Mouse (Mus musculus): Measurements from ENCODE around the gene P3h1. TPM values are rescaled to one million over a fixed set of nuclear protein-coding genes. Genes with fewer than 3 reads are reported as not detected.

Gene P3h1
- polyA plus RNA-seq, 1 experiment = 42.4 TPM

- no peak overlapping the region for H3K4me3 ChIP-seq
- peak overlapping the region; percentile 12 for H3K4me2 ChIP-seq (ENCODE audit: low read depth)
- H3ac ChIP-seq (ENCODE audit: control insufficient read depth, insufficient read length) = no peak overlapping the region
- TF ChIP-seq CEBPB (IDR thresholded peaks at IDR 0.05; ENCODE audit: insufficient read depth, poor library complexity, severe bottlenecking) (no peak), POLR2A (IDR thresholded peaks at IDR 0.05; ENCODE audit: insufficient read length, low read depth) (no peak)
- H3K36me3 ChIP-seq (ENCODE audit: control insufficient read depth, insufficient read depth) = no peaks in the 10 kb centered on the region
- no peaks in the 10 kb centered on the region for H3K79me2 ChIP-seq (ENCODE audit: control insufficient read depth, insufficient read depth)
- peaks cover 5% of the 10 kb centered on the region for H3K27me3 ChIP-seq (ENCODE audit: control insufficient read depth, insufficient read depth, insufficient read length)
These were observed 19.5 kb downstream of the P3h1 start for GRCm38 (mm10) chr4:119252025-119252808.

DNA sequence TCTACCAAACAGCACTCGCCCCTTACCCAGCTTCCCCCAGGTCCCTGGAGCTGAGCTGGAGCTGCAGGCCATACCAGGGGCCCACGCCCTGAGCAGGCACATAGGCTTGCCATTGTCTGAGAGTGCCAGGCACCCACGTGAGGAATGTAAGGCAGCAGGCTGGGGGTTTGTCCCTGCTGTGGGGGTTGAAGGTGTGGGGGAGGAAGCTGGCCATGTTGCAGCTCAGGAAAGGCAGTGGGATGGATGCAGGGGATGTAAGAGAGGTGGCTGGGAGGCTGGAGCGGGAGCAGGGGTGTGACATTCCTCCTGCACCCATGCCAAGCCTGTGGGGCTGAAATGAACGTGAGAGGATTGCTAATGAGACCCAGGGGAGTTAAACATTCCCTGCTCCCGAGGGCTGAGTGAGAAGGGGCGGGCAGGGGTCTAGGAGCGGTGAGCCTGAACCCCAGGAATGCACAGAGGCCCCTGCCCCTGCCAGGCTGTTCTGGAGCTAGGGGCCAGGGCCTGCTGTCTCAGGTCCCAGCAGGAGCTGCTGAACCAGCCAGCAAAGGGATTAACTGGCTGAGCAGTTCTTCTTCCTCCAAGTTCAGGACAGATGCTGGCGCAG is 21.4 kb downstream of the P3h1 start:
- Histone ChIP-seq H3K27me3 (ENCODE audit: control insufficient read depth, insufficient read depth, insufficient read length) (peaks cover 5% of the 10 kb centered on the region), H3K4me3 (no peak overlapping the region), H3K79me2 (ENCODE audit: control insufficient read depth, insufficient read depth) (no peaks in the 10 kb centered on the region), H3K4me2 (ENCODE audit: low read depth) (no peak overlapping the region), H3K36me3 (ENCODE audit: control insufficient read depth, insufficient read depth) (no peaks in the 10 kb centered on the region), H3ac (ENCODE audit: control insufficient read depth, insufficient read length) (no peak overlapping the region)
- no peak for TF ChIP-seq REST (IDR thresholded peaks at IDR 0.05; ENCODE audit: insufficient read depth, insufficient read length)
- no peak for TF ChIP-seq MAX (IDR thresholded peaks at IDR 0.05; ENCODE audit: low read depth)
- TF ChIP-seq CEBPB (IDR thresholded peaks at IDR 0.05; ENCODE audit: insufficient read depth, poor library complexity, severe bottlenecking) = no peak
- TF ChIP-seq POLR2A (IDR thresholded peaks at IDR 0.05; ENCODE audit: insufficient read length, low read depth) = no peak
- TF ChIP-seq TCF3 (IDR thresholded peaks at IDR 0.05; ENCODE audit: insufficient read length, low read depth) = no peak
- TF ChIP-seq SRF (IDR thresholded peaks at IDR 0.05; ENCODE audit: control insufficient read depth, insufficient read length, low read depth) = no peak
- TF ChIP-seq MYOG (IDR thresholded peaks at IDR 0.05; ENCODE audit: control insufficient read depth in 1 of 3, insufficient read depth in 1 of 3, insufficient read length in 2 of 3, low read depth in 2 of 3) = no peak
- TF ChIP-seq POLR2AphosphoS2 (IDR thresholded peaks at IDR 0.05; ENCODE audit: insufficient read length, low read depth) = no peak
- TF ChIP-seq E2F4 (IDR thresholded peaks at IDR 0.05; ENCODE audit: insufficient read depth) = no peak
- TF ChIP-seq TCF12 (IDR thresholded peaks at IDR 0.05; ENCODE audit: insufficient read depth, poor library complexity, severe bottlenecking) = no peak
- TF ChIP-seq MYOD1 (IDR thresholded peaks at IDR 0.05; ENCODE audit: control insufficient read depth in 1 of 3, insufficient read length in 2 of 3, low read depth in 2 of 3) = no peak
- no peak for TF ChIP-seq USF1 (IDR thresholded peaks at IDR 0.05; ENCODE audit: low read depth)

- Histone ChIP-seq H3ac (ENCODE audit: control insufficient read depth, insufficient read length) (no peak within 1 kb of the TSS), H3K4me3 (no peak within 1 kb of the TSS), H3K27me3 (ENCODE audit: control insufficient read depth, insufficient read depth, insufficient read length) (peaks cover 5% of the 10 kb centered on the region), H3K4me2 (ENCODE audit: low read depth) (no peak within 1 kb of the TSS), H3K79me2 (ENCODE audit: control insufficient read depth, insufficient read depth) (no peaks in the 10 kb centered on the region), H3K36me3 (ENCODE audit: control insufficient read depth, insufficient read depth) (no peaks in the 10 kb centered on the region)
- TF ChIP-seq USF1 (IDR thresholded peaks at IDR 0.05; ENCODE audit: low read depth) (no peak), MYOD1 (IDR thresholded peaks at IDR 0.05; ENCODE audit: control insufficient read depth in 1 of 3, insufficient read length in 2 of 3, low read depth in 2 of 3) (no peak), E2F4 (IDR thresholded peaks at IDR 0.05; ENCODE audit: insufficient read depth) (no peak), CEBPB (IDR thresholded peaks at IDR 0.05; ENCODE audit: insufficient read depth, poor library complexity, severe bottlenecking) (no peak), POLR2A (IDR thresholded peaks at IDR 0.05; ENCODE audit: insufficient read length, low read depth) (no peak), TCF3 (IDR thresholded peaks at IDR 0.05; ENCODE audit: insufficient read length, low read depth) (no peak), SRF (IDR thresholded peaks at IDR 0.05; ENCODE audit: control insufficient read depth, insufficient read length, low read depth) (no peak), MAX (IDR thresholded peaks at IDR 0.05; ENCODE audit: low read depth) (no peak), REST (IDR thresholded peaks at IDR 0.05; ENCODE audit: insufficient read depth, insufficient read length) (no peak), TCF12 (IDR thresholded peaks at IDR 0.05; ENCODE audit: insufficient read depth, poor library complexity, severe bottlenecking) (no peak), MYOG (IDR thresholded peaks at IDR 0.05; ENCODE audit: control insufficient read depth in 1 of 3, insufficient read depth in 1 of 3, insufficient read length in 2 of 3, low read depth in 2 of 3) (no peak), POLR2AphosphoS2 (IDR thresholded peaks at IDR 0.05; ENCODE audit: insufficient read length, low read depth) (no peak)
These were observed 22.6 kb downstream of the P3h1 start, which contains the start of gene Cldn19 for GRCm38 (mm10) chr4:119255351-119255750. Cldn19 (plus strand) TSS chr4:119255414.

- Histone ChIP-seq H3K79me2 (ENCODE audit: control insufficient read depth, insufficient read depth) (no peaks in the 10 kb centered on the region), H3K4me2 (ENCODE audit: low read depth) (no peak overlapping the region), H3K4me3 (no peak overlapping the region), H3K27me3 (ENCODE audit: control insufficient read depth, insufficient read depth, insufficient read length) (peaks cover 5% of the 10 kb centered on the region), H3K36me3 (ENCODE audit: control insufficient read depth, insufficient read depth) (no peaks in the 10 kb centered on the region), H3ac (ENCODE audit: control insufficient read depth, insufficient read length) (no peak overlapping the region)
- TF ChIP-seq MYOG (IDR thresholded peaks at IDR 0.05; ENCODE audit: control insufficient read depth in 1 of 3, insufficient read depth in 1 of 3, insufficient read length in 2 of 3, low read depth in 2 of 3) (no peak), POLR2AphosphoS2 (IDR thresholded peaks at IDR 0.05; ENCODE audit: insufficient read length, low read depth) (no peak), MAX (IDR thresholded peaks at IDR 0.05; ENCODE audit: low read depth) (no peak), SRF (IDR thresholded peaks at IDR 0.05; ENCODE audit: control insufficient read depth, insufficient read length, low read depth) (no peak), USF1 (IDR thresholded peaks at IDR 0.05; ENCODE audit: low read depth) (no peak), CEBPB (IDR thresholded peaks at IDR 0.05; ENCODE audit: insufficient read depth, poor library complexity, severe bottlenecking) (no peak), REST (IDR thresholded peaks at IDR 0.05; ENCODE audit: insufficient read depth, insufficient read length) (no peak), E2F4 (IDR thresholded peaks at IDR 0.05; ENCODE audit: insufficient read depth) (no peak), POLR2A (IDR thresholded peaks at IDR 0.05; ENCODE audit: insufficient read length, low read depth) (no peak), MYOD1 (IDR thresholded peaks at IDR 0.05; ENCODE audit: control insufficient read depth in 1 of 3, insufficient read length in 2 of 3, low read depth in 2 of 3) (no peak), TCF3 (IDR thresholded peaks at IDR 0.05; ENCODE audit: insufficient read length, low read depth) (no peak), TCF12 (IDR thresholded peaks at IDR 0.05; ENCODE audit: insufficient read depth, poor library complexity, severe bottlenecking) (no peak)
These were observed 24.4 kb downstream of the P3h1 start for GRCm38 (mm10) chr4:119257083-119257482.

Measured in myocyte (in vitro differentiated cells).